Mouse (Mus musculus) megakaryocyte, embryonic 14.5 days (primary cell): ENCODE measurements at regions not wholly inside any gene's neighbourhood (a gene's known extent, or its start where the extent isn't known, plus 50 kb on each side); places are given as distances from the start of the nearest gene placed in this dataset.

ENCODE experiments used
- FLI1 ChIP-seq: IDR thresholded peaks from 2 replicates; pipeline ENCODE4 v1.6.1; 2012; ENCODE audit warnings: low read length, inconsistent platforms, mixed read lengths
- GATA1 ChIP-seq: IDR thresholded peaks from 3 replicates; pipeline ENCODE4 v1.6.1; 2012; ENCODE audit warnings: mixed read lengths, low read length, inconsistent platforms, borderline replicate concordance

- TF ChIP-seq FLI1 (no peak), GATA1 (no peak)
Measured at GRCm38 (mm10) chr14:100458727-100459447, 174.4 kb upstream of the Klf12 start.
